Mouse (Mus musculus) liver, adult 2 months (tissue): ENCODE data around the gene Cog6. TPM values are rescaled to one million over a fixed set of nuclear protein-coding genes. Genes with fewer than 3 reads are reported as not detected.

ENCODE experiments used
- DNase-seq: peaks from one replicate; pipeline ENCODE4 v3.0.0-alpha.2; 2011; ENCODE audit warnings: low read depth, low spot score; ENCODE audit errors: extremely low read depth
- H3K27ac ChIP-seq: fragments of 200-500 bp; replicated peaks from 2 replicates; pipeline ENCODE4 v1.5.1; 2012; ENCODE audit warnings: low read depth, mild to moderate bottlenecking, control low read depth, inconsistent platforms, low read length; ENCODE audit not compliant: insufficient read depth
- H3K27me3 ChIP-seq: fragments of 200-500 bp; 2 replicates; pipeline ENCODE4 v1.6.1; 2012; ENCODE audit warnings: mild to moderate bottlenecking, moderate library complexity, low read length, inconsistent platforms; ENCODE audit not compliant: control insufficient read depth, insufficient read depth
- H3K36me3 ChIP-seq: fragments of 200-500 bp; 2 replicates; pipeline ENCODE4 v1.6.1; 2012; ENCODE audit warnings: low read length, inconsistent platforms; ENCODE audit not compliant: control insufficient read depth, insufficient read depth
- H3K4me1 ChIP-seq: fragments of 200-500 bp; 2 replicates; pipeline ENCODE4 v1.6.1; 2011; ENCODE audit warnings: low read length; ENCODE audit not compliant: control insufficient read depth, insufficient read depth
- H3K4me3 ChIP-seq: fragments of 200-500 bp; 2 replicates; pipeline ENCODE4 v1.5.1; 2011; ENCODE audit warnings: low read depth, mild to moderate bottlenecking, control low read depth, low read length, moderate library complexity; ENCODE audit not compliant: insufficient read depth
- H3K79me2 ChIP-seq: fragments of 200-500 bp; 2 replicates; pipeline ENCODE4 v1.6.1; 2012; ENCODE audit warnings: inconsistent platforms, mild to moderate bottlenecking, low read length, moderate library complexity; ENCODE audit not compliant: control insufficient read depth, insufficient read depth
- H3K9ac ChIP-seq: fragments of 200-500 bp; 2 replicates; pipeline ENCODE4 v1.6.1; 2012; ENCODE audit warnings: low read depth, mild to moderate bottlenecking, control low read depth, inconsistent platforms, low read length
- CTCF ChIP-seq: fragments of 200-500 bp; IDR thresholded peaks from 2 replicates; pipeline ENCODE4 v1.5.1; 2011; ENCODE audit warnings: low read depth, low read length, control low read depth
- POLR2A ChIP-seq: fragments of 200-500 bp; IDR thresholded peaks from 2 replicates; pipeline ENCODE4 v1.6.1; 2011; ENCODE audit warnings: low read length, control low read depth; ENCODE audit not compliant: insufficient read depth; ENCODE audit errors: extremely low read depth
- WGBS: fragments of 180-500 bp; shearing (Covaris S2); methylation state at CpG from one replicate; pipeline ENCODE4 v1.1.7; 2018; 5-methylcytosine and 5-hydroxymethylcytosine counted together
- polyA plus RNA-seq: library from polyadenylated mRNA; depleted of rRNA; stranded (reverse); fragments of >200 nt; gene quantifications from 2 replicates; pipeline ENCODE4 v1.2.3, GENCODE M21; 2012; rRNA removed
- total RNA-seq: library from RNA; depleted of rRNA; stranded (reverse); fragments of >200 nt; gene quantifications from 2 replicates; pipeline ENCODE4 v1.2.3, GENCODE M21; 2014; rRNA removed

The Cog6 gene
- total RNA-seq (19.1 and 20.0 TPM in 2 replicates), polyA plus RNA-seq (10.8 and 12.0 TPM in 2 replicates)

- TF ChIP-seq POLR2A (peak; percentile 83), CTCF (no peak)
- Histone ChIP-seq H3K27ac (peak within 1 kb of the TSS; percentile 70), H3K4me3 (peak within 1 kb of the TSS; percentile 98), H3K36me3 (peaks cover 9% of the 10 kb centered on the region; the same call in 1 of the 2 replicates), H3K9ac (peak within 1 kb of the TSS; percentile 92), H3K79me2 (no peaks in the 10 kb centered on the region), H3K27me3 (no peaks in the 10 kb centered on the region), H3K4me1 (0 out of 2 replicates have a peak, but pooled peaks cover 2% of the 10 kb centered on the region)
- peak; percentile 70 for DNase-seq
- 3% methylated on average over 53 of the region's 53 CpGs for WGBS
Observed at GRCm38 (mm10) chr3:53016436-53017340, at the start of gene Cog6. Gene Cog6 (minus strand): TSS chr3:53017237.

- Histone ChIP-seq H3K27me3 (no peaks in the 10 kb centered on the region), H3K27ac (0 out of 2 replicates have a peak overlapping the region, but pooled peaks have one; percentile 39), H3K79me2 (no peaks in the 10 kb centered on the region), H3K4me1 (no peaks in the 10 kb centered on the region), H3K9ac (no peak overlapping the region), H3K4me3 (no peak overlapping the region), H3K36me3 (no peaks in the 10 kb centered on the region)
- no peak for DNase-seq
- no peak for TF ChIP-seq POLR2A
- no peak for TF ChIP-seq CTCF
- WGBS, result 81% methylated on average over 4 of the region's 4 CpGs
Observed at GRCm38 (mm10) chr3:53066095-53066372, 49.0 kb upstream of the Cog6 start.

GRCm38 (mm10) chr3:53065267-53066094 is 48.4 kb upstream of the Cog6 start:
- Histone ChIP-seq H3K9ac (no peak overlapping the region), H3K79me2 (no peaks in the 10 kb centered on the region), H3K36me3 (no peaks in the 10 kb centered on the region), H3K27me3 (no peaks in the 10 kb centered on the region), H3K27ac (0 out of 2 replicates have a peak overlapping the region, but pooled peaks have one; percentile 39), H3K4me1 (no peaks in the 10 kb centered on the region), H3K4me3 (no peak overlapping the region)
- TF ChIP-seq POLR2A (no peak), CTCF (no peak)
- DNase-seq, result peak; percentile 19
- WGBS, result 78% methylated on average over 13 of the region's 13 CpGs

GRCm38 (mm10) chr3:53063423-53064147 is 46.5 kb upstream of the Cog6 start:
- H3K79me2 ChIP-seq, result no peaks in the 10 kb centered on the region
- H3K36me3 ChIP-seq, result no peaks in the 10 kb centered on the region
- 54% methylated on average over 13 of the region's 13 CpGs for WGBS
- no peak overlapping the region for H3K27ac ChIP-seq
- DNase-seq, result no peak
- no peak overlapping the region for H3K4me3 ChIP-seq
- H3K4me1 ChIP-seq, result no peaks in the 10 kb centered on the region
- TF ChIP-seq CTCF (no peak), POLR2A (no peak)
- no peak overlapping the region for H3K9ac ChIP-seq
- H3K27me3 ChIP-seq, result no peaks in the 10 kb centered on the region

GRCm38 (mm10) chr3:53059959-53060358 is 42.9 kb upstream of the Cog6 start:
- H3K4me3 ChIP-seq, result no peak overlapping the region
- WGBS, result 85% methylated on average over 2 of the region's 2 CpGs
- H3K27me3 ChIP-seq, result no peaks in the 10 kb centered on the region
- no peak overlapping the region for H3K27ac ChIP-seq
- no peaks in the 10 kb centered on the region for H3K4me1 ChIP-seq
- TF ChIP-seq POLR2A, result no peak
- no peak for TF ChIP-seq CTCF
- no peak overlapping the region for H3K9ac ChIP-seq
- no peaks in the 10 kb centered on the region for H3K36me3 ChIP-seq
- peak; percentile 43 for DNase-seq
- no peaks in the 10 kb centered on the region for H3K79me2 ChIP-seq
